Mouse (Mus musculus) liver, embryonic 16.5 days (tissue): ENCODE results near the gene Abi3bp. TPM values are rescaled to one million over a fixed set of nuclear protein-coding genes. Genes with fewer than 3 reads are reported as not detected.

ENCODE experiments used
- ATAC-seq: fragments of 200-750 bp; cut with Nextera tagmentation; 2 replicates; pipeline ENCODE4 v1.8.0; 2017; ENCODE audit warnings: low read depth, mild to moderate bottlenecking, moderate number of reproducible peaks, moderate library complexity
- H3K27ac ChIP-seq: fragments of 300-500 bp; sonication (generic); 2 replicates; pipeline ENCODE4 v1.5.1; 2014; ENCODE audit warnings: mild to moderate bottlenecking, low read length
- H3K27me3 ChIP-seq: fragments of 300-500 bp; sonication (generic); 2 replicates; pipeline ENCODE4 v1.6.1; 2014; ENCODE audit warnings: low read depth, low read length, mixed read lengths; ENCODE audit not compliant: control insufficient read depth, insufficient read depth
- H3K36me3 ChIP-seq: fragments of 300-500 bp; sonication (generic); 2 replicates; pipeline ENCODE4 v1.6.1; 2014; ENCODE audit warnings: mild to moderate bottlenecking; ENCODE audit not compliant: control insufficient read depth, insufficient read depth
- H3K4me1 ChIP-seq: fragments of 300-500 bp; sonication (generic); 2 replicates; pipeline ENCODE4 v1.6.1; 2014; ENCODE audit warnings: low read depth, low read length, mixed read lengths; ENCODE audit not compliant: control insufficient read depth
- H3K4me2 ChIP-seq: fragments of 300-500 bp; sonication (generic); 2 replicates; pipeline ENCODE4 v1.6.1; 2014; ENCODE audit warnings: low read depth, low read length, mixed read lengths
- H3K4me3 ChIP-seq: fragments of 300-500 bp; sonication (generic); 2 replicates; pipeline ENCODE4 v1.5.1; 2014; ENCODE audit warnings: low read depth, mild to moderate bottlenecking, low read length
- H3K9ac ChIP-seq: fragments of 300-500 bp; sonication (generic); 2 replicates; pipeline ENCODE4 v1.6.1; 2014; ENCODE audit warnings: low read depth, low read length
- H3K9me3 ChIP-seq: fragments of 300-500 bp; sonication (generic); replicated peaks from 2 replicates; pipeline ENCODE4 v1.6.1; 2016; ENCODE audit warnings: low read length; ENCODE audit not compliant: control insufficient read depth
- WGBS: fragments of 180-500 bp; shearing (Covaris S2); extraction: QIAGEN DNeasy Blood & Tissue Kit; methylation state at CpG from one replicate; pipeline ENCODE4 v1.1.7; 2014; ENCODE audit not compliant: insufficient replicate concordance; 5-methylcytosine and 5-hydroxymethylcytosine counted together
- polyA plus RNA-seq: library from polyadenylated mRNA; unstranded; fragments of >200 nt; fragmentation: Nextera tagmentation; extraction: Ambion mirVana; gene quantifications from 2 replicates; pipeline ENCODE4 v1.2.1, GENCODE M21; 2015

The Abi3bp gene
- polyA plus RNA-seq, 1 experiment from 2014 or later, result 0.42 TPM

DNA sequence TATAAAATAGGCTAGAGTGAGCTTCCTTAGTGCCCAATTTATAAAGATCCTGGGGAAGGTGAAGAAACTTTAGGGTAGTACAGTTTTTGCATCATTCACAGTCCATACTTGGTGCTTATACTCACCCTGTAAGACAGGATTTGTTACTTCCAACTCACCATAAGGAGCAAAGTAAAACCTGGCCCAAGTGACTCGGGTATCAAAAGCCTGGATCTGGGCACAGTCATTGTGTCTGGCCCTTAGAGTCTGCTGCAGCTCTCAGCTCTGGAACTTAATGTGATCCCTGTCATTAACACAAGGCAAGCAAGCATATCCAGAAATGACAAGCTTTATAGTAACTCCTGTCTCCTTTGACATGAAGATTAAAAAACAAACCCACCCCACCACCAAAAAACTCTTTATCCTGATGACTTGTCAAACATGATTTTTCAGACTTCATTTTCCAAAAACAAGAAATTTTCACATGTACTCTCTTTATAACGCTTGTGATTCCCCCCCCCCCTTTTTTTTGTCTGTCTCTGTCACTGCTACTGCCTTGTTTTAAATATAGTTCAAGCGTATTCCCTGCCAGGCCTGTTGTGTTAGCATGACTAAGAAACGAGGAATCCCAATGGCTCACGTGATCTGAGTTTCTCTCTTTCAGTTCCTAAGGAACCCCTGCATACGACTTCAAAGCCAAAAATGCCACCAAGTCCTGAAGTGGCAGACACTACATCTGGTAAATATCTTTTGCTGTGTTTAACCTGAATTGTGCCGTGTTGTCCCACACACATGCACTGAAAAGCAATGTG, 168.9 kb downstream of the Abi3bp start:
- no peaks in the 10 kb centered on the region for H3K36me3 ChIP-seq
- H3K4me1 ChIP-seq, result no peaks in the 10 kb centered on the region
- H3K27me3 ChIP-seq, result no peaks in the 10 kb centered on the region
- H3K9ac ChIP-seq, result no peak overlapping the region
- no peaks in the 10 kb centered on the region for H3K9me3 ChIP-seq
- 48% methylated on average over 7 of the region's 7 CpGs for WGBS
- H3K4me2 ChIP-seq, result no peak overlapping the region
- ATAC-seq, result no peak
- no peak overlapping the region for H3K4me3 ChIP-seq
- no peak overlapping the region for H3K27ac ChIP-seq

DNA sequence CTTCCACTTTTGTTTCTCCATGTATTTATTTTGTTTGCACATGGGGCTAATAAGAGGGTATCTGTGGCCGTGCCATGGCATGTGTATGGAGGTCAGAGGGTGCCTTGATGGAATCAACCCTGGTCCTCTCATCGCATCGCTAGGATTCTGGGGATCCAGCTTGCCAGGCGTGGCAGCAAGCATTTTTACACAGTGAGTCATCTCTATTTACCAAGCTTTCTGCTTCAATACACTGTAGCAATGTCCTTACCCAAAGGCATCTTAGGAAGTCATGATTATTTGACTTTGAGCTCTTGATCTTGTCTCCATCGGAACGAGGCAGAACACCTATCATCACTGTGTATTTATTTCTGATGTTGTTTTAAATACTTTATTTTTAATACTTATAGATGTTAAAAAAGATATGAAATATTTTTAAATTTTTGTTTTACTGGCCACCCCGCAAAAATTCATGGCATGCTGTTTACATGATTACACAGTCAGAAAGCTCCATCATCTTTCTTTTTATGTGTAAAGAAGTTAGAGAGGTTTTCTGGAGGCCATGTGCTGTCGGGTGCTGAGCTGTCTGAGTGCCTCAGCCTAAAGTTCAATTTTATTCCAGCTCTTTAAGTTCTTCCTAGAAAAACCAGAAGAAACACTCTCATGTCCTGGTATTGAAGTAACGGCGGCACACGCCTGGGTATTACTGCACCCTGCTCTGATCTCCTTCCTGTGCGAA, 177.7 kb downstream of the Abi3bp start:
- Histone ChIP-seq H3K4me3 (no peak overlapping the region), H3K9ac (no peak overlapping the region), H3K36me3 (no peaks in the 10 kb centered on the region), H3K4me2 (no peak overlapping the region), H3K9me3 (no peaks in the 10 kb centered on the region), H3K27me3 (no peaks in the 10 kb centered on the region), H3K27ac (no peak overlapping the region), H3K4me1 (no peaks in the 10 kb centered on the region)
- ATAC-seq, result no peak
- 72% methylated on average over 12 of the region's 12 CpGs for WGBS

- H3K4me3 ChIP-seq, result no peak overlapping the region
- no peaks in the 10 kb centered on the region for H3K27me3 ChIP-seq
- ATAC-seq, result no peak
Measured at GRCm38 (mm10) chr16:56658866-56659265, 181.2 kb downstream of the Abi3bp start.

GRCm38 (mm10) chr16:56669520-56669919, 191.8 kb downstream of the Abi3bp start:
- 56% methylated on average over 5 of the region's 5 CpGs for WGBS
- H3K4me2 ChIP-seq, result no peak overlapping the region
- H3K4me3 ChIP-seq, result no peak overlapping the region
- no peaks in the 10 kb centered on the region for H3K27me3 ChIP-seq
- no peak overlapping the region for H3K27ac ChIP-seq
- H3K36me3 ChIP-seq, result no peaks in the 10 kb centered on the region
- ATAC-seq, result no peak
- no peaks in the 10 kb centered on the region for H3K9me3 ChIP-seq
- no peaks in the 10 kb centered on the region for H3K4me1 ChIP-seq
- H3K9ac ChIP-seq, result no peak overlapping the region

More at GRCm38 (mm10) chr16:56658866-56659265, 181.2 kb downstream of the Abi3bp start:
- Histone ChIP-seq H3K4me1 (no peaks in the 10 kb centered on the region), H3K27ac (no peak overlapping the region), H3K9ac (no peak overlapping the region), H3K9me3 (no peaks in the 10 kb centered on the region), H3K4me2 (no peak overlapping the region), H3K36me3 (no peaks in the 10 kb centered on the region)

DNA sequence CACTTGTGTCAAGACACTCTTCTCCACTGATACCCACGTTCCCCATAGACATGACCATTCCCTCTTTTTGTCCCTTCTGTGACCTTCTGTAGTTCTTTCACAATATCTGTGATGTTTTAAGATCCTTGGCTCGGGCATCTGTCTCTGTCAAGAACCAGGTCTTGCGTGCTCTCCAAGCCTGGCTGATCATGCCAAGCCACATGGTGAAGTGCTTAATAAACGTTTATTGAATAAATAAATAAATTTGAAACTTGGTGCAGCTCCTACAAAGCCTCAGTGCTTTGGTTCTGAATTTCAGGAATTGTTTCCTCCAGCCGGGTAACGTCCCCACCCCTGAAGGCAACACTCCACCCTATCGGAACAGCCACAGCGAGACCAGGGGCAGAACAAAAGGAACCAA, 193.3 kb downstream of the Abi3bp start:
- H3K4me3 ChIP-seq, result no peak overlapping the region
- H3K4me1 ChIP-seq, result no peaks in the 10 kb centered on the region
- 60% methylated on average over 8 of the region's 8 CpGs for WGBS
- H3K9ac ChIP-seq, result no peak overlapping the region
- H3K4me2 ChIP-seq, result no peak overlapping the region
- no peaks in the 10 kb centered on the region for H3K36me3 ChIP-seq
- H3K9me3 ChIP-seq, result no peaks in the 10 kb centered on the region
- no peak overlapping the region for H3K27ac ChIP-seq
- no peak for ATAC-seq
- H3K27me3 ChIP-seq, result no peaks in the 10 kb centered on the region

DNA sequence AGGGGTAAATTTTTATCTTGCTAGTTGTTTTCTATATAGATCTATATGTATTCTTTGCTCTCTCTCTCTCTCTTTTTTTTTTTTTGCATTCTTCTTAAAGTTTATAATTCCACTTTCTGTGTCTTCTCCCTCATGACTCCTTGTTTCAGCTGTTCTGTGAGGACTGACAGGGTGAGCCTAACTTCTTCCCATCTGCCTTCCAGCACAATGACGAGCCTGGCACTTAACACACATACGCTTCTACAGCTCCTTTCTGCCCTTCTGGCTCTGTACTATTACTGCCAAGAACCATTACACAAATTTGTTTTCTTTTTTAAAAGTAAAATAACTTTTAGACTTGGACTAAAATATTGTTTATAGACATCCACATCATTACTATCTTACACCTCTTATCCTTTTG, 195.7 kb downstream of the Abi3bp start:
- Histone ChIP-seq H3K4me1 (no peaks in the 10 kb centered on the region), H3K9ac (no peak overlapping the region), H3K36me3 (no peaks in the 10 kb centered on the region), H3K27ac (no peak overlapping the region), H3K4me2 (no peak overlapping the region), H3K4me3 (no peak overlapping the region), H3K27me3 (no peaks in the 10 kb centered on the region), H3K9me3 (no peaks in the 10 kb centered on the region)
- WGBS, result 72% methylated on average over 2 of the region's 2 CpGs
- ATAC-seq, result no peak

- WGBS, result 62% methylated on average over 4 of the region's 4 CpGs
- no peak for ATAC-seq
Measured at GRCm38 (mm10) chr16:56677146-56677545, 199.5 kb downstream of the Abi3bp start.

DNA sequence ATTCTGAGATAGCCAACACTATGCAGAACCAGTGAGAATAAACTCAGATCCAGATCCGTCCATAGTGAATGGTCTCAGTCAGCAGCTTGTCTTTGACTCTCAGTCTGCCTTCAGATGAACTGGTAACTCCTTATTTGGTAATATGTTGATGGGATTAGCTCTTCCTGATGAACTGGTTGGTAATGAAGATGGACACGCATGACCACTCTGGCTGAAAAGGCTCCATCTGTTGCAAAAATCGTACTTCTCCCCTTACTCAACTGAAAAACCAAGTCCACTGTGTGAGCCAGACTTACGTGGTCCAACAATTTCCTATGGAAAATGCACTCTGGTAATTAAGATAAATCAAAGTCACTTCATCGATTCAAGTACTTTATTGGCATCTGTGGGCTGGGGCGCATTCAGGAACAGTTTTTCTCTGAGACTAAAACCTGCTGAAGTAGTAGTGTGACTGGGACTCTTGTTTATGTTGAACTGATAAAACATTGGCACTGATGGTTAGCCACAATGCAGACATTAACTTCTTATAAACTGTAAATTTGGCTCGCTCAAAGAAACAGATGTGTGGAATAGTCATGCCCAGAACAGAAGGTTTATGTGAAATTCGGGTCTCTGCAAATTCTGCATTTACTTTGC, 203.4 kb downstream of the Abi3bp start:
- H3K27ac ChIP-seq, result no peak overlapping the region
- H3K4me2 ChIP-seq, result no peak overlapping the region
- H3K4me3 ChIP-seq, result no peak overlapping the region
- no peak for ATAC-seq
- H3K9me3 ChIP-seq, result no peaks in the 10 kb centered on the region
- H3K4me1 ChIP-seq, result no peaks in the 10 kb centered on the region
- no peaks in the 10 kb centered on the region for H3K36me3 ChIP-seq
- no peak overlapping the region for H3K9ac ChIP-seq
- no peaks in the 10 kb centered on the region for H3K27me3 ChIP-seq
- WGBS, result 68% methylated on average over 8 of the region's 8 CpGs

More at GRCm38 (mm10) chr16:56677146-56677545, 199.5 kb downstream of the Abi3bp start:
- H3K36me3 ChIP-seq, result no peaks in the 10 kb centered on the region
- no peak overlapping the region for H3K4me3 ChIP-seq
- no peak overlapping the region for H3K4me2 ChIP-seq
- H3K27ac ChIP-seq, result no peak overlapping the region
- no peaks in the 10 kb centered on the region for H3K9me3 ChIP-seq
- H3K9ac ChIP-seq, result no peak overlapping the region
- H3K4me1 ChIP-seq, result no peaks in the 10 kb centered on the region
- H3K27me3 ChIP-seq, result no peaks in the 10 kb centered on the region

GRCm38 (mm10) chr16:56686747-56687146, 209.1 kb downstream of the Abi3bp start:
- no peaks in the 10 kb centered on the region for H3K9me3 ChIP-seq

More at GRCm38 (mm10) chr16:56686747-56687146, 209.1 kb downstream of the Abi3bp start:
- Histone ChIP-seq H3K4me1 (no peaks in the 10 kb centered on the region), H3K27ac (no peak overlapping the region), H3K4me3 (no peak overlapping the region), H3K4me2 (no peak overlapping the region), H3K27me3 (no peaks in the 10 kb centered on the region), H3K9ac (no peak overlapping the region), H3K36me3 (peaks cover 5% of the 10 kb centered on the region)
- 83% methylated on average over 5 of the region's 5 CpGs for WGBS
- ATAC-seq, result no peak
